Mouse (Mus musculus) lung, postnatal 10 days (tissue): ENCODE data around the gene Muc5ac.
"Not testable (repeated sequence)": the region's sequence is repeated elsewhere in the genome, so short reads cannot be mapped to it uniquely, and the experiment has no call there.

Experiments
- DNase-seq: peaks from one replicate; pipeline ENCODE4 v3.0.0; 2021

Muc5ac gene

GRCm38 (mm10) chr7:141788677-141789452 is at the start of gene Muc5ac:
Gene Muc5ac (plus strand): TSS chr7:141788972.
- no peak for DNase-seq

- DNase-seq: no peak
Measured at GRCm38 (mm10) chr7:141747451-141748100, 41.2 kb upstream of the Muc5ac start.

DNA sequence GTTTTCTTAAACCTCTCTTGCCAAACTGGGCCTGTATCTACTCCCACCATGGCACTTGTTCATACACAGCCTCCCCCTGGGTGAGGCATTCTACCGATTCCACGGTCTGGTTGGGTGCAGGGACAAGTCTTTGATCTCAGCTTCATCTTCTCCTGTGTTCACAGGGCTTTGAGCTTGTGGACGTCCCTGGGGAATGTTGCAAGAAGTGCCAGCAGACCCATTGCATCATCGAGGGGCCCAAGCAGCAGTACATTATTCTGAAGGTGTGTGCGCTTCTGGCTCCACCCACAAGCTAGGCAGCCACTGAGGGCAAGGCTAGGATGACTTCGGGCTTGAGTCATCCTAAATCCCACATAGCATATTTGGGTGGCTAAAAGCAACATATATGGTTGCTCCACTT is 36.3 kb upstream of the Muc5ac start:
- no peak for DNase-seq

DNA sequence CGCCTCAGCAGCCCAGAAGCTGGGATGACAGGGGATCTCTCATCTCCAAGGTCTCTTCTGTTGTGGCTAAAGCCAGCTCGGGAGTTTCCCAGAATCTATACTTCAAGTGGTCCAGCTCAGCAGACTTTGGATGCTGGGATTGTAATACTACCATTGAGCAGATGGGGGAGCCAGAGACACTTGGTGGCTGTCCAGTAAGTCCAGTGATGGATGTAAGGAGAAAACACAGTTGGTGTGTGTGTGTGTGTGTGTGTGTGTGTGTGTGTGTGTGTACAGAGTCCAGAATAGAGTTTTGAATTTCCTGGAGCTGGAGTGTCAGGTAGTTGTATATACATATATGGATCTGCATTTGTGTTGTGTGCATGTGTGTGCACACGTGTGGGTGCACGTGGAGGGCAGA is 32.9 kb upstream of the Muc5ac start:
- DNase-seq: peak; percentile 85

GRCm38 (mm10) chr7:141758291-141758690 is 30.5 kb upstream of the Muc5ac start:
- no peak for DNase-seq

- DNase-seq: no peak
Measured at GRCm38 (mm10) chr7:141770521-141770920, 18.3 kb upstream of the Muc5ac start.

DNA sequence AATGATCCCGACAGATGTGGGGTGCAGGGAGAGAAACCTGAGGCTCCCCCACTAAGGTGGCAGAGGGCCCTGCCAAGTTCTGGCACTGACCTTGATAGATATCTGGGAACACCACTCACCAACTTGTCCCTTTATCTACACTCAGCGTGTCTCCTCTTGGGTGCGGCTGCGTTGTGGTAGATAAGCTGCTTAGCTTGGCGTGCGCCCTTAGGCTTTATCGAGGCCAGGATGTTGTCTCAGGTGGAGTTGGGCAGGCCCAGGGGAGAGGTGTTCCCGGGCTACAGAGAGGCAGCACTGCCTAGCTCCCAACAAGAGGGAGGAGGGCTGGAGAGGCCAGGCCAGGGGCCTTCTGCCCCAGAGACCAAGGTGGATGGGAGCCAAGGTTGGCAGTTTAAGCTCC is 17.8 kb upstream of the Muc5ac start:
- no peak for DNase-seq

DNA sequence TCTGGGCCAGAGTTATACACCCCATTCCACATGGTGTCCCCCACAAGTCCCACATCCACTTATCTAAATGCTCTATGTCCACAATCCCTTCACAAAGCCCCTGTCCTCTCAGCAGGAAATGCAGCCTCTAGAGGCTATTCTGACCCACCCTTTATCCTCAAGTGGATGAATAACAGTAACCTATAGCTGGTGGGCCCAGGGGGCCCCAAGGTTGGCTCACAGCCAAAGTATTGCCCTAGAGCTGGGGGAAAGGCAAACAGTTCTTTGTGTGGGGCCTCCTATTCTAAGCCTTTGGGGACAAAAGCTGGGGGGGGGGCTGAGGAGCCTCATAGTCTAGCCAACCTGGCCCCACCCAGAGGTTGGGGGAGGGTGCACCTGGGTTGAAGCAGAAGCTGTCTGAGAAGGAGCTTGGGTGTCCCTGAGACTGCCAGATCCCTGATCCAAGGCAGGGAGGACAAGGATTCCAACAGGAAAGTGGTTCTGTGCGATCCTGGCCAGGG is 16.7 kb upstream of the Muc5ac start:
- no peak for DNase-seq

- DNase-seq: no peak
Measured at GRCm38 (mm10) chr7:141774855-141775254, 13.9 kb upstream of the Muc5ac start.

DNA sequence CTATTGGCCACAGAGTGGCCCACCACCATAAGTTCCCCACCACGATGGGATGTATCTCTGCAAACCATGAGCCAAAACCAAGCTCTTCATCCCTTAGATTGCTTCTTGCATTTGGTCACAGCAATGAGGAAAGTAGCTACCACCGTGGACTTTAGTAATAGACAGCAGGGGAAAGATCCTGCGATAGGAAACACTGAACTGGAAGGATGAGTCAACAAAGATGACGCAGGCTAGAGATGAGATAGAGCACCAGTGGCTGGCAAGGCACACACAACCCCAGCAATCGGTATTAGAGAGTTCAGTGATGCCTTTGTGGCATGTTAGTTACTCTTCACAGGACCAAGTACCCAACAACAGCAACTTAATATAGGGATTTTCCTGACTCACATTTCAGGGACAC is 12.6 kb upstream of the Muc5ac start:
- no peak for DNase-seq

GRCm38 (mm10) chr7:141794251-141794650 is 5.5 kb downstream of the Muc5ac start:
- DNase-seq: no peak

DNA sequence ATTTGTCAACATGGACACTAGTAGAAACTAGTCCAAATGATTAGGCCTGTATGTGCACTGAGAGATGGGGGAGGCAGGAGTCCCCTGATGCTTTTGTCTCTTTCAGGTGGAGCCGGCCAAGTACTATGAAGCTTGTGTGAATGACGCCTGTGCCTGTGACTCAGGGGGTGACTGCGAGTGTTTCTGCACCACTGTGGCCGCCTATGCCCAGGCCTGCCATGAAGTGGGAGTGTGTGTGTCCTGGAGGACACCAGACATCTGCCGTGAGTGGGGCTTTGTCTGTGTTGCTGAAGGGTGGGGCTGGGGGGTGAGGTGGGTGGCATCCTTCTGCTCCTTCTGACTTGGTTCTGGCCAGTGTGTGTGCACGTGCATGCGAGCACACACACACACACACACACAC is 14.4 kb downstream of the Muc5ac start:
- DNase-seq: no peak

- DNase-seq: no peak
Measured at GRCm38 (mm10) chr7:141805384-141805783, 16.6 kb downstream of the Muc5ac start.

GRCm38 (mm10) chr7:141807823-141808222 is 19.1 kb downstream of the Muc5ac start:
- not testable (repeated sequence) for DNase-seq

GRCm38 (mm10) chr7:141809933-141810332 is 21.2 kb downstream of the Muc5ac start:
- not testable (repeated sequence) for DNase-seq

DNA sequence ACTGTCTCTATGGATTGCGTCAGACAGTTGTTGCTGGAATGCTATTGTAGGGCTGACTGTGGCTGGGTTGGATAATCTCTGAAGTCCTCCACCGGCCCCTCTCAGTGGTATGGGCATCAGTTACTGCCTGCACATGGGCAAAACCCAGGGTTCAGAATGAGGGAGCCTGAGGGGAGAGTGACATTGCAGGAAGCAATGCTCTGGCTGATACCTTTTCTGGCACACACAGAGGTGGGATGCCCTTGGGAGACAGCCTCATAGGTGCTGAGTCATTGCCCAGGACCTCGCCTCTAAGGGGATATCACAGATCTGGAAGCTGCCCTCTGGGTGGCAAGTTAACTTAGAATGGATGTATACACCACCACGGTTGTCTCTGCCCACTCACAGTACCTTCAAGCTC is 24.5 kb downstream of the Muc5ac start:
- no peak for DNase-seq

- no peak for DNase-seq
Measured at GRCm38 (mm10) chr7:141815361-141815760, 26.6 kb downstream of the Muc5ac start.

DNA sequence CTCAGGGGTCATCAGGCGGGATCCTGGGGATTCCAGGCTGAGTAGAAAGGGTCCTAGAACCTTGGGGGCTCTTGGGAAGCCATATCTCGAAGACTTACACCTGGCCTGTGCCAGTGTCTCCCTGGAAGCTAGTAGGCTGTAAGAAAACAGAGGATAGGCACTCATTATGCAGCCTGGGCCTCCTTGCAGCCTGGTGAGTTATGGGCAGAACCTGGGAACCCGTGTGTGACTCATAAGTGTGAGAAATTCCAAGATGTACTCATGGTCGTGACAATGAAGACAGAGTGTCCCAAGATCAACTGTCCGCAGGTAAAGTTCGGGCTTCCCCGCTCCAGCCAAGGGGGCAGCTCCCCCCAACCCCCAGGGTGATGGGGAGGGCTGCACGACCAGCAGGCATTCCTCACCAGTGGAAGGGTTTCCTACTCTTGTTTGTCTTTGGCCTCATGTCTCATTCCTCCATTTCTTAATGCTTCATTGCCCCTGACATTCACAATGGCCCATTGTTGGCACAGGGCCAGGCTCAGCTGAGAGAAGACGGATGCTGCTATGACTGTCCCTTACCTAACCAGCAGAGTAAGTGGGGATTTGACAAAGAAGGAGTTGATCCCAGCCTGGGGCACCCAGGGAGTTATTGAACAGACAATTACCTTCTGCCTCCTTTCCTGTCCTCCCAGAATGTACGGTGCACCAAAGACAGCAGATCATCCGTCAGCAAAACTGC is 28.7 kb downstream of the Muc5ac start:
- DNase-seq: no peak

- DNase-seq: no peak
Measured at GRCm38 (mm10) chr7:141818267-141818666, 29.5 kb downstream of the Muc5ac start.

DNA sequence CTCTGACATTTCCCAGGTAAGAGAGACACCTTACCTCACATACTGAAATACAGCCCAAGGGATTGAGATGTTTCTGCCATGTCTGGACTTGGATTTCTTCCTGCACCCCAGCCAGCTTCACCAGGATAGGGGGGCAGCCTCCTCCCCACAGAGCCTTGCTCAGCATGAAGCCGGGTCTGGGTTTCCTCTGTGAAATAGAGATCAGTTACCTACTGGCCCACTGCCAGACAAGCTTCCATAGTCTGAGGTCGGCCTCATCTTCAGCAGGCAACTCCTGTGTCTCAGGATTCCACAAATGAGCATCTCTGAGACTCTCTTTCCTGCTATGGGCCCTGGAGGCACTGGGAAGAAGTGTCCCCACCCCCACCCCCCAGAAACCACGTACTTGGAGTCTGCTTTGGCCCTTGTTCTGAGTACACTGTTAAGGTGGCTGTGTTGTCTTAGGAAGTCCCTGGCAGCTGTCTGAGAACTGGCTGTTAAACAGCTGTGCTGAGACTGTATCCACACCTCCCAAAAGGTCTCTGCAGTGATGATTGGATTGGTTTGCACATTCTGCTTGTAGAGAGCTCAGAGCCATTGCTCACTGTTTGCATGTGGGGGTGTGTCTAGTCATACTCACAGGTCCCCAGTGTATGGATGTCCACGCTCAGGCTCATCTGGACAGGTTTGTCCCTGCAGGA is 34.0 kb downstream of the Muc5ac start:
- no peak for DNase-seq

- no peak for DNase-seq
Measured at GRCm38 (mm10) chr7:141823699-141824098, 34.9 kb downstream of the Muc5ac start.

GRCm38 (mm10) chr7:141824398-141824797 is 35.6 kb downstream of the Muc5ac start:
- DNase-seq: no peak

DNA sequence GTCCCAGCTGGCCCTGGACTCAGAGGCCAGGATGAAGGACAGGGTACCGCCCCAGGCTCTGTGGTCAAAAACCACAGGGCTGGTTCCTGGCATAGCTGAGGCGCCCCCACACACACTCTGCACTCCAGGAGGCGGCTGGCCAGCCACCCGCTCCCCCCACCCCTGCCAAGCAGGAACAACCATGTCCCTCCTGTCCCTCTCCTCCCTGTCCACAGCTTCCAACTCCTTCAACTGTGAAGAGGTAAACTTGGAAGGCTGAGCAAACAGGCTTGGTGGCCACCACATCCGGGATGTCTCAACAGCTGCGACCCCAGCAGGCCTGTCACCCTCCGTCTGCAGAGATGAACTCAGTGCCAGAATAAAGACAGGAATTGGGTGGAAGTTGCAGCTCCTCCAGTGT is 47.2 kb downstream of the Muc5ac start:
- no peak for DNase-seq
